In genomic region chr2:26123079-26123648, GRCm38 (mm10) we compare ENCODE assay signal across 8 mouse cellular contexts. TPM values are rescaled to one million over a fixed set of nuclear protein-coding genes. Genes with fewer than 3 reads are reported as not detected.
DNase-seq lines count a peak whose midpoint lies in the region; ATAC-seq and TF ChIP-seq lines count a peak whose summit lies in the region.

Gene Nacc2, minus strand, starts transcription at chr2:26123220.

- peak; percentile 28; the same call in 1 of the 2 replicates for ATAC-seq in hindbrain, embryonic 16.5 days
- ATAC-seq in liver, embryonic 14.5 days (ENCODE audit: insufficient read depth), result no peak

- peak within 1 kb of the TSS; percentile 72 for H3K9ac ChIP-seq in hindbrain, embryonic 16.5 days (ENCODE audit: low read depth, low read length)
- H3K9ac ChIP-seq in liver, embryonic 14.5 days (replicated peaks), result peak within 1 kb of the TSS; percentile 1

- H3K9me3 ChIP-seq in hindbrain, embryonic 16.5 days (ENCODE audit: control insufficient read depth, low read length), result no peaks in the 10 kb centered on the region
- no peaks in the 10 kb centered on the region for H3K9me3 ChIP-seq in liver, embryonic 14.5 days (ENCODE audit: control insufficient read depth, low read length)

- peak within 1 kb of the TSS; percentile 95 for H3K4me3 ChIP-seq in gastrocnemius, adult 2 months
- H3K4me3 ChIP-seq in hindbrain, embryonic 16.5 days (ENCODE audit: low read length), result peak within 1 kb of the TSS; percentile 78
- peak within 1 kb of the TSS; percentile 62 to 63 for H3K4me3 ChIP-seq in liver, embryonic 14.5 days (ENCODE audit: insufficient read depth in 1 of 2, low read depth in 2 of 2, low read length in 2 of 2)

- peak within 1 kb of the TSS; percentile 94 for H3K27ac ChIP-seq in gastrocnemius, adult 2 months
- no peak within 1 kb of the TSS for H3K27ac ChIP-seq in hindbrain, embryonic 16.5 days (ENCODE audit: low read depth, low read length)
- H3K27ac ChIP-seq in liver, embryonic 14.5 days, result no peak within 1 kb of the TSS

- WGBS in hindbrain, embryonic 16.5 days, result 29% methylated on average over 9 of the region's 9 CpGs
- WGBS in liver, embryonic 14.5 days (ENCODE audit: insufficient replicate concordance), result 34% methylated on average over 9 of the region's 9 CpGs

- intact Hi-C loops in gastrocnemius, adult 2 months (cut with DNase I), result no loop called here

- H3K4me2 ChIP-seq in hindbrain, embryonic 16.5 days (ENCODE audit: low read length), result peak within 1 kb of the TSS; percentile 99
- H3K4me2 ChIP-seq in liver, embryonic 14.5 days (ENCODE audit: low read depth), result peak within 1 kb of the TSS; percentile 73

- no peak for TF ChIP-seq EP300 in liver, embryonic 14.5 days (IDR thresholded peaks at IDR 0.05; ENCODE audit: low read depth)

- H3K36me3 ChIP-seq in hindbrain, embryonic 16.5 days (ENCODE audit: control insufficient read depth, insufficient read depth, low read length), result no peaks in the 10 kb centered on the region
- H3K36me3 ChIP-seq in liver, embryonic 14.5 days (replicated peaks; ENCODE audit: control insufficient read depth, insufficient read depth, low read depth), result no peaks in the 10 kb centered on the region

- peak; percentile 51 for DNase-seq in kidney, adult 9 months
- DNase-seq in kidney, adult 8-10 months, result no peak
- DNase-seq in adrenal gland, adult 8-10 months, result no peak
- no peak for DNase-seq in gastrocnemius, adult 2 months
- DNase-seq in liver, embryonic 14.5 days (ENCODE audit: low read depth in 3 of 3, low spot score in 3 of 3), result no peak
- DNase-seq in frontal cortex, postnatal 14 days (ENCODE audit: low spot score in 2 of 2), result no peak
- DNase-seq in adipocyte (ENCODE audit: low spot score), result no peak

- H3K27me3 ChIP-seq in hindbrain, embryonic 16.5 days (replicated peaks; ENCODE audit: control insufficient read depth, insufficient read depth, low read length), result 0 out of 2 replicates have a peak, but pooled peaks cover 5% of the 10 kb centered on the region
- H3K27me3 ChIP-seq in liver, embryonic 14.5 days (ENCODE audit: control insufficient read depth, insufficient read depth, low read length), result peaks cover 31% of the 10 kb centered on the region

- peaks cover 23% of the 10 kb centered on the region for H3K4me1 ChIP-seq in hindbrain, embryonic 16.5 days (ENCODE audit: control insufficient read depth, insufficient read depth, low read depth, low read length)
- peaks cover 3 to 13% of the 10 kb centered on the region in 2 experiments; a peak in 3 of 4 replicates for H3K4me1 ChIP-seq in liver, embryonic 14.5 days (replicated peaks; ENCODE audit: control insufficient read depth in 2 of 2, insufficient read depth in 2 of 2, low read length in 1 of 2)

- TF ChIP-seq CTCF in gastrocnemius, adult 2 months (IDR thresholded peaks at IDR 0.05), result no peak
- no peak for TF ChIP-seq CTCF in liver, embryonic 14.5 days (IDR thresholded peaks at IDR 0.05; ENCODE audit: low read depth)

RNA-seq across cellular contexts. Expression of gene Nacc2, which starts in this region (rescaled TPM):
- total RNA-seq in adrenal gland, adult 8-10 months (2022), result 10 to 100 TPM; 42.6 to 58.0 (median 46.9) TPM
- 10 to 100 TPM; 18.9 to 32.6 TPM for total RNA-seq in gastrocnemius, adult 2 months (2021)
- 24.5 and 25.8 TPM in 2 replicates for polyA plus RNA-seq in hindbrain, embryonic 16.5 days (2015; fragmentation: Nextera tagmentation; extraction: Ambion mirVana)
- 1.4 TPM in 2 replicates for polyA plus RNA-seq in liver, embryonic 14.5 days (2012; rRNA removed)
- polyA plus RNA-seq in liver, embryonic 14.5 days (2014; fragmentation: Nextera tagmentation; extraction: Ambion mirVana), result 2.4 and 3.1 TPM in 2 replicates
